Mouse (Mus musculus): ENCODE measurements around the gene Gan. TPM values are rescaled to one million over a fixed set of nuclear protein-coding genes. Genes with fewer than 3 reads are reported as not detected.

The Gan gene
- total and polyA plus RNA-seq, 3 experiments = 1.5 to 2.9 (median 2.8) TPM

DNA sequence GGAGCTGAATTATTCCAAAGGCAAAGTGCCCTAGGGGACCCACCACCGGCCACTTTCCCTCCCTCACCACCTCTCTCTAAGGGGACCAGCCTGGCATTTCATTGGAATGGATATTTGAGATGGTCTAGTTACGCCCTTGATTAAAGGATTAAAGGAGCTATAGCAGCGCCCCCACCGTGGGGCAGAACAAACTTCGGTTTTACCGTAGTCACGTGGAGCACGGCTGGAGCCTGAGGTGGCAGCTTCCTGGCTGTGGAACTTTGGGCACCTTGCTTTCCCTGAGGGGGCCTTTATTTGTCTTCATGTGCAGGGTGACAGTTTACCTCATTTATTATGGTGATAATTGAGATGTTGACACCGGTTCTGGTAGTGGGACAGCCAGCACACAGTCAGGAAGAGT, 103.8 kb downstream of the Gan start:
- no peak overlapping the region for H3K9ac ChIP-seq (ENCODE audit: insufficient read depth, low read depth)
- in situ Hi-C loops (cut with MboI; ENCODE audit: low pct_ligation_motif_present, low pct_unique_long_range_greater_than_20kb, low sequenced_read_pairs) = no loop called here
- no peak for TF ChIP-seq MAX (IDR thresholded peaks at IDR 0.05; ENCODE audit: low read length)
- TF ChIP-seq SIN3A (IDR thresholded peaks at IDR 0.05; ENCODE audit: low read length) = no peak
- H3K9me3 ChIP-seq (replicated peaks; ENCODE audit: low read length) = no peaks in the 10 kb centered on the region
- peaks cover 84% of the 10 kb centered on the region for H3K79me2 ChIP-seq (replicated peaks; ENCODE audit: control insufficient read depth, extremely low read depth, insufficient read depth, poor library complexity, severe bottlenecking)
- dilution Hi-C loops (cut with MboI; ENCODE audit: extremely low pct_ligation_motif_present, extremely low pct_unique_long_range_greater_than_20kb, low sequenced_read_pairs) = no loop called here
- H3K4me3 ChIP-seq (replicated peaks in 1 of 3; ENCODE audit: low read depth in 2 of 3, low read length in 2 of 3, poor library complexity in 1 of 3) = no peak overlapping the region
- no peak overlapping the region for H3K27ac ChIP-seq (ENCODE audit: insufficient read depth, low read depth)
- H3K4me1 ChIP-seq (ENCODE audit: control insufficient read depth in 1 of 2, insufficient read depth in 2 of 2) = peaks cover 17 to 61% of the 10 kb centered on the region in 2 experiments
- no peaks in the 10 kb centered on the region for H3K27me3 ChIP-seq (replicated peaks)
- H3K36me3 ChIP-seq (replicated peaks in 1 of 2; ENCODE audit: control insufficient read depth in 1 of 2, insufficient read depth in 1 of 2, low read length in 1 of 2) = peaks cover 0 to 53% of the 10 kb centered on the region in 2 experiments
- no peak overlapping the region for H3K4me2 ChIP-seq (ENCODE audit: insufficient read depth, low read depth, poor library complexity, severe bottlenecking)
- DNase-seq (ENCODE audit: extremely low read depth) = no peak

DNA sequence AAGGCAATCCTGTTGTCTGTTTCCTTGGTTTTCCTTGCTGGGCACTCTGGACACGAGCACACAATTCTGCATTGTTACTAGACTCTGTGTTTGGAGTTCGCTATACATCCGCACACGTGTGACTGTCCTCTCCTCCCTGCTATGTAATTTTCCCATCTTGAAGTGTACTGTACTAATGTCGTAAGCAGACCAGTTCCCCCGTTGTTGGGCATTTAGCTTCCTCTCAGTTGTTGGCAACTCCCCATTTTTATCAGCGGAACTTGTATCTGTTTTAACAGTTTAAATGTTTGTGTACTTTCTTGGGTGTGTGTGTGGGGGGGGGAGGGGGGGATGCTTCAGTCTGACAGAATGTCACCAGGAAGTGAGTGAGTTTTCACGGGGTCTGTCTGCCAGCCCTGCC, 104.8 kb downstream of the Gan start:
- DNase-seq (ENCODE audit: extremely low read depth) = no peak
- Histone ChIP-seq H3K4me2 (ENCODE audit: insufficient read depth, low read depth, poor library complexity, severe bottlenecking) (no peak overlapping the region), H3K4me3 (replicated peaks in 1 of 3; ENCODE audit: low read depth in 2 of 3, low read length in 2 of 3, poor library complexity in 1 of 3) (no peak overlapping the region), H3K9ac (ENCODE audit: insufficient read depth, low read depth) (no peak overlapping the region), H3K79me2 (replicated peaks; ENCODE audit: control insufficient read depth, extremely low read depth, insufficient read depth, poor library complexity, severe bottlenecking) (peaks cover 82% of the 10 kb centered on the region), H3K36me3 (replicated peaks in 1 of 2; ENCODE audit: control insufficient read depth in 1 of 2, insufficient read depth in 1 of 2, low read length in 1 of 2) (peaks cover 0 to 62% of the 10 kb centered on the region in 2 experiments), H3K27ac (ENCODE audit: insufficient read depth, low read depth) (no peak overlapping the region), H3K27me3 (replicated peaks) (no peaks in the 10 kb centered on the region), H3K9me3 (replicated peaks; ENCODE audit: low read length) (no peaks in the 10 kb centered on the region), H3K4me1 (ENCODE audit: control insufficient read depth in 1 of 2, insufficient read depth in 2 of 2) (peaks cover 25 to 69% of the 10 kb centered on the region in 2 experiments)
- TF ChIP-seq BHLHE40 (IDR thresholded peaks at IDR 0.05; ENCODE audit: low read depth, low read length) = no peak
- TF ChIP-seq CTCF (conservative IDR thresholded peaks at IDR 0.05 in 1 of 2, IDR thresholded peaks at IDR 0.05 in 1 of 2; ENCODE audit: low read depth in 2 of 2, low read length in 2 of 2) = no peak
- no peak for TF ChIP-seq JUND (conservative IDR thresholded peaks at IDR 0.05; ENCODE audit: low read depth, low read length)
- no peak for TF ChIP-seq PAX5 (IDR thresholded peaks at IDR 0.05; ENCODE audit: low read length)
- no peak for TF ChIP-seq ELF1 (IDR thresholded peaks at IDR 0.05; ENCODE audit: low read depth, low read length)
- TF ChIP-seq MYC (IDR thresholded peaks at IDR 0.05; ENCODE audit: low read depth, low read length) = no peak
- TF ChIP-seq ZKSCAN1 (IDR thresholded peaks at IDR 0.05; ENCODE audit: borderline replicate concordance, low read depth, low read length) = no peak
- no peak for TF ChIP-seq MEF2A (IDR thresholded peaks at IDR 0.05; ENCODE audit: borderline replicate concordance, low read depth, low read length)
- TF ChIP-seq USF2 (conservative IDR thresholded peaks at IDR 0.05; ENCODE audit: low read depth, low read length) = no peak
- TF ChIP-seq CHD2 (IDR thresholded peaks at IDR 0.05; ENCODE audit: low read length) = no peak
- no peak for TF ChIP-seq HCFC1 (IDR thresholded peaks at IDR 0.05; ENCODE audit: low read depth, low read length)
- no peak for TF ChIP-seq RAD21 (IDR thresholded peaks at IDR 0.05; ENCODE audit: low read depth, low read length)
- no peak for TF ChIP-seq MAX (IDR thresholded peaks at IDR 0.05; ENCODE audit: low read length)
- no peak for TF ChIP-seq GABPA (IDR thresholded peaks at IDR 0.05; ENCODE audit: insufficient replicate concordance, low read depth, low read length)
- in situ Hi-C loops (cut with MboI; ENCODE audit: low pct_ligation_motif_present, low pct_unique_long_range_greater_than_20kb, low sequenced_read_pairs) (no loop called here), dilution Hi-C loops (cut with MboI; ENCODE audit: extremely low pct_ligation_motif_present, extremely low pct_unique_long_range_greater_than_20kb, low sequenced_read_pairs) (no loop called here)

DNA sequence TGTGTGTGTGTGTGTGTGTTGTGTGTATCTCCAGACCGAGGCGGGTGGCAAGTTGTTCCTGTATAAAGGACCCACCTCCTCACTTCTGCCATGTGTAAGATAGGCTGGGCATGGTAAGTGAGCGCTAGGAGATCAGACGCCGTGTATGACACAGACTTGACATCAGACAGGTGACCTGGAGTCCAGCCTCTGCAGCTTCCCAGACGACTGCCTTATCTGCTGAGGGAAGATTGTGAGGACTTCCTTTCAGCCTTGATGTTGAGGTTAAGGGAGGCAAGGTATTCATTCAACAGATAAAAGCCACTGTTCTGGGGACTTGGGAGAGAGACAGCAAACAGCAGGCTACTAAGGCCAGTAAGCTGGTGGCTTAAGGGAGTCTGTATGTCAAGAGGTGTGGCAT, 105.5 kb downstream of the Gan start:
- dilution Hi-C loops (cut with MboI; ENCODE audit: extremely low pct_ligation_motif_present, extremely low pct_unique_long_range_greater_than_20kb, low sequenced_read_pairs) = no loop called here
- no peak overlapping the region for H3K27ac ChIP-seq (ENCODE audit: insufficient read depth, low read depth)

More for the DNA sequence above, 105.5 kb downstream of the Gan start:
- Histone ChIP-seq H3K27me3 (replicated peaks) (no peaks in the 10 kb centered on the region), H3K4me1 (ENCODE audit: control insufficient read depth in 1 of 2, insufficient read depth in 2 of 2) (peaks cover 28 to 76% of the 10 kb centered on the region in 2 experiments), H3K79me2 (replicated peaks; ENCODE audit: control insufficient read depth, extremely low read depth, insufficient read depth, poor library complexity, severe bottlenecking) (peaks cover 74% of the 10 kb centered on the region), H3K9me3 (replicated peaks; ENCODE audit: low read length) (no peaks in the 10 kb centered on the region), H3K36me3 (replicated peaks in 1 of 2; ENCODE audit: control insufficient read depth in 1 of 2, insufficient read depth in 1 of 2, low read length in 1 of 2) (peaks cover 0 to 69% of the 10 kb centered on the region in 2 experiments), H3K9ac (ENCODE audit: insufficient read depth, low read depth) (no peak overlapping the region), H3K4me2 (ENCODE audit: insufficient read depth, low read depth, poor library complexity, severe bottlenecking) (no peak overlapping the region), H3K4me3 (replicated peaks in 1 of 3; ENCODE audit: low read depth in 2 of 3, low read length in 2 of 3, poor library complexity in 1 of 3) (no peak overlapping the region)
- TF ChIP-seq ZKSCAN1 (IDR thresholded peaks at IDR 0.05; ENCODE audit: borderline replicate concordance, low read depth, low read length) (no peak), JUN (IDR thresholded peaks at IDR 0.05; ENCODE audit: insufficient read depth, low read depth, low read length) (no peak), KAT2A (IDR thresholded peaks at IDR 0.05; ENCODE audit: insufficient replicate concordance, low read length) (no peak), UBTF (IDR thresholded peaks at IDR 0.05; ENCODE audit: low read depth, low read length) (no peak)
- in situ Hi-C loops (cut with MboI; ENCODE audit: low pct_ligation_motif_present, low pct_unique_long_range_greater_than_20kb, low sequenced_read_pairs) = no loop called here
- DNase-seq (ENCODE audit: extremely low read depth) = no peak

Measured in CH12.LX (cell line).